Mouse (Mus musculus) granulocyte monocyte progenitor cell, adult 5-6 weeks (primary cell): ENCODE measurements around the gene Arhgef3. TPM values are rescaled to one million over a fixed set of nuclear protein-coding genes. Genes with fewer than 3 reads are reported as not detected.

Experiments used
- ATAC-seq: replicated peaks from 2 replicates; pipeline ENCODE4 v1.8.0; 2016; ENCODE audit warnings: mild to moderate bottlenecking, moderate TSS enrichment, inconsistent platforms; ENCODE audit not compliant: poor library complexity, severe bottlenecking
- total RNA-seq, 2 experiments: library from RNA; stranded (forward) in 1 of 2; stranded (reverse) in 1 of 2; fragments of 200-712, 200-1000 nt in 1 of 2; fragments of >200 nt in 1 of 2; fragmentation: Nextera tagmentation in 1 of 2; gene quantifications; 2 replicates each; pipeline ENCODE4 v1.2.3; 2014 to 2017

Arhgef3 gene
- total RNA-seq, 2 experiments from 2014 or later, result 13.8 to 14.7 TPM

- ATAC-seq, result no peak
These were observed 278.0 kb downstream of the Arhgef3 start for GRCm38 (mm10) chr14:27392660-27393059.

- ATAC-seq, result no peak
These were observed 279.1 kb downstream of the Arhgef3 start for GRCm38 (mm10) chr14:27393806-27394205.

- no peak for ATAC-seq
These were observed 281.7 kb downstream of the Arhgef3 start for GRCm38 (mm10) chr14:27396424-27396823.

GRCm38 (mm10) chr14:27397526-27397925 lies 282.8 kb downstream of the Arhgef3 start:
- ATAC-seq, result peak; percentile 95

- ATAC-seq, result no peak
These were observed 285.8 kb downstream of the Arhgef3 start for GRCm38 (mm10) chr14:27400495-27400894.

GRCm38 (mm10) chr14:27401717-27402278 lies 287.1 kb downstream of the Arhgef3 start:
- ATAC-seq, result no peak

- ATAC-seq, result 0 out of 2 replicates have a peak, but pooled peaks have one; percentile 20
These were observed 287.9 kb downstream of the Arhgef3 start for GRCm38 (mm10) chr14:27402332-27403250.

- ATAC-seq, result peak; percentile 88
These were observed 290.8 kb downstream of the Arhgef3 start for GRCm38 (mm10) chr14:27405452-27405851.

GRCm38 (mm10) chr14:27405947-27406346 lies 291.2 kb downstream of the Arhgef3 start:
- 0 out of 2 replicates have a peak, but pooled peaks have one; percentile 3 for ATAC-seq

- ATAC-seq, result no peak
These were observed 293.5 kb downstream of the Arhgef3 start for GRCm38 (mm10) chr14:27408240-27408639.

GRCm38 (mm10) chr14:27409662-27410061 lies 295.0 kb downstream of the Arhgef3 start:
- no peak for ATAC-seq

GRCm38 (mm10) chr14:27411492-27411891 lies 296.8 kb downstream of the Arhgef3 start:
- no peak for ATAC-seq

GRCm38 (mm10) chr14:27412699-27413098 lies 298.0 kb downstream of the Arhgef3 start:
- peak; percentile 85 for ATAC-seq

- peak; percentile 84 for ATAC-seq
These were observed 299.3 kb downstream of the Arhgef3 start for GRCm38 (mm10) chr14:27413961-27414360.

- ATAC-seq, result no peak
These were observed 306.1 kb downstream of the Arhgef3 start for GRCm38 (mm10) chr14:27420816-27421215.

- no peak for ATAC-seq
These were observed 307.6 kb downstream of the Arhgef3 start for GRCm38 (mm10) chr14:27422301-27422700.

GRCm38 (mm10) chr14:27428573-27428972 lies 313.9 kb downstream of the Arhgef3 start, which contains the start of gene Fam208a:
Gene Fam208a (plus strand): TSS chr14:27428834.
- peak; percentile 92 for ATAC-seq

GRCm38 (mm10) chr14:27428973-27429711 lies 314.4 kb downstream of the Arhgef3 start:
- peak; percentile 72 for ATAC-seq

- ATAC-seq, result no peak
These were observed 315.6 kb downstream of the Arhgef3 start for GRCm38 (mm10) chr14:27430280-27430679.

- ATAC-seq, result no peak
These were observed 317.4 kb downstream of the Arhgef3 start for GRCm38 (mm10) chr14:27432064-27432463.

GRCm38 (mm10) chr14:27436116-27436515 lies 321.4 kb downstream of the Arhgef3 start:
- ATAC-seq, result no peak
